Mouse (Mus musculus): ENCODE measurements around the gene Gm1110. TPM values are rescaled to one million over a fixed set of nuclear protein-coding genes. Genes with fewer than 3 reads are reported as not detected.
"Not testable (repeated sequence)": the region's sequence is repeated elsewhere in the genome, so short reads cannot be mapped to it uniquely, and the experiment has no call there.

The Gm1110 gene
- total RNA-seq (2021): not detected
- long read RNA-seq, experiment 1: 0 reads
- long read RNA-seq, experiment 2: 0 reads

- DNase-seq (ENCODE audit: low spot score in 2 of 2): no peak
These were observed at the start of gene Gm1110 for GRCm38 (mm10) chr9:26922909-26923526. Gm1110 (minus strand) TSS chr9:26923111.

GRCm38 (mm10) chr9:26947790-26948189, 24.9 kb upstream of the Gm1110 start:
- DNase-seq (ENCODE audit: low spot score in 2 of 2): no peak

- DNase-seq (ENCODE audit: low spot score in 2 of 2): no peak
These were observed 1.2 kb upstream of the Gm1110 start for GRCm38 (mm10) chr9:26924146-26924545.

- DNase-seq (ENCODE audit: low spot score in 2 of 2): no peak
These were observed 3.1 kb downstream of the Gm1110 start for GRCm38 (mm10) chr9:26919778-26920177.

- no peak for DNase-seq (ENCODE audit: low spot score in 2 of 2)
These were observed 9.8 kb downstream of the Gm1110 start for GRCm38 (mm10) chr9:26913150-26913549.

GRCm38 (mm10) chr9:26911251-26911650, 11.7 kb downstream of the Gm1110 start:
- no peak for DNase-seq (ENCODE audit: low spot score in 2 of 2)

GRCm38 (mm10) chr9:26869856-26870255, 53.1 kb downstream of the Gm1110 start:
- DNase-seq (ENCODE audit: low spot score in 2 of 2): not testable (repeated sequence)

- DNase-seq (ENCODE audit: low spot score in 2 of 2): no peak
These were observed 62.2 kb downstream of the Gm1110 start, which contains the start of gene Glb1l3 for GRCm38 (mm10) chr9:26860751-26861150. Glb1l3 (minus strand) TSS chr9:26860890.

GRCm38 (mm10) chr9:26831089-26831488, 91.8 kb downstream of the Gm1110 start:
- no peak for DNase-seq (ENCODE audit: low spot score in 2 of 2)

Other genes starting within 250 kb of the Gm1110 start
- gene B3gat1, start 189.4 kb downstream of the Gm1110 start, total RNA-seq (2021): 1 to 10 TPM; 6.1 to 8.5 TPM
- 1 to 10 TPM; 3.8 to 5.7 TPM for gene Glb1l2, start 116.6 kb downstream of the Gm1110 start, total RNA-seq (2021)
- gene Glb1l3, start 62.2 kb downstream of the Gm1110 start, total RNA-seq (2021): not detected
- gene Acad8, start 76.5 kb upstream of the Gm1110 start, total RNA-seq (2021): 10 to 100 TPM; 34.5 to 36.7 TPM
- gene Thyn1, start 76.6 kb upstream of the Gm1110 start, total RNA-seq (2021): 10 to 100 TPM; 39.3 to 40.8 TPM
- gene Vps26b, start 107.0 kb upstream of the Gm1110 start, total RNA-seq (2021): 10 to 100 TPM; 35.5 to 41.7 TPM
- gene Ncapd3, start 107.1 kb upstream of the Gm1110 start, total RNA-seq (2021): 10 to 100 TPM; 14.5 to 17.4 TPM
- 10 to 100 TPM; 52.0 to 55.6 TPM for gene Jam3, start 232.3 kb upstream of the Gm1110 start, total RNA-seq (2021)

Measured in gastrocnemius, postnatal 4 days (tissue).